Mouse (Mus musculus) mouse trophoblast stem cell (cell line): ENCODE results near the gene Hdac9.

Experiments
- in situ Hi-C, 2 experiments: fragments of 300-500 bp; cut with MseI, MboI; formaldehyde crosslinking; loops; 2 replicates in 1 of 2; 3 replicates in 1 of 2; pipeline ENCODE4 v1.15.1; 2025

The Hdac9 gene

DNA sequence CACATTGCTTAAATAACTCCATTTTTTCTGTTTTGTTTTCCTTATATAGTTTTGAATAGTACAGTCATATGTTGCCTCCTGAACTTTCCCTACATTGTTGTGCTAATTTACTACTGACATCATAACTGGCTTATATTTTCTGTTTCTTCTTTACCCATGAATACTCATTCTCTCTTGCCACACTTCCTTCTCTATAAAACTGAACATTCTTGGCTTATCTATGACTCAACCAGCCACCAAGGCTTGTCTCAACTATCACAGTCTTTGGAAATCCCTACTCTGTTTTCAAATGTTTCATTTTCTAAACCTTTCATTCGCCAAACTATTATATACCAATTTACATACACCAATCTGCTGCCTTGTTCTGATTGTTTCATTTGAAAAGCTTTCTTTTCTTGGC is 108.7 kb downstream of the Hdac9 start:
- in situ Hi-C loops, result no loop called here

DNA sequence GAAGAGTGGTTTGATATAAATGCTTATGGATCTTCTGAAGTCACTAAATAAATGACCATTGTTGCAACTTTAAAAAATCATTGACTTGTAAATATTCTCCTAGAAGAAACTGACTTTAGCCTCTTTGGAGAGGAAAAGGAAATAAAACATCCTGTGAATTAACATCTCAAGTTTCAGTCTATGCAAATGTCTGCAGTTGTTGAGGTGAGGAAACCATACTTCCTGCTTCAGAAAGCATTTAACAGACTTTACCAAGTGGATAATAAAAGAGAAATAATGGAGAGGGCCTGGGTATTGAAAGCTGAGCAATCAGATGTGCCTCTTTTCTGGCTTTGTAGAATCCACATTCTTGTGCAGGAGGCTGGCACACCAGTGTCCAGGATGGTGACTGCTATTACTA is 110.4 kb downstream of the Hdac9 start:
- in situ Hi-C loops, result no loop called here

DNA sequence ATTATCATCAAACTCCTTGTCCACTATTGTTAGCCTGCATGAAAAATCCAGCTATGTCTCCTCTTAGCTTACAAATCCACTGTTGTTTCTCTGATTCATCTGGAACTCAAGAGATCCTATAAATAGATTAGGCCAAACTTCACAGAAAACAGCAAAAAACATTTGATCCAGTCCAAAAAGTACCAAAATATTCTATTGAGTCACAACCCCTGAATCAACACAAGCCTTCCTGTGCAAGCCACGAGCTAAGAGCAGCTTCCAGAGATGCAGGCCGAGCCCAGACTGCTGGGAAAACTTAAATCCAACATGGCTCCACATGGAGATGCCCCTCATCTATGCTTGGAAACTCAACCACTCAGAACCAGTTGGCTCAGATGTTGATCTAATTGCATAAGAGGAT is 113.2 kb downstream of the Hdac9 start:
- in situ Hi-C loops, result no loop called here

DNA sequence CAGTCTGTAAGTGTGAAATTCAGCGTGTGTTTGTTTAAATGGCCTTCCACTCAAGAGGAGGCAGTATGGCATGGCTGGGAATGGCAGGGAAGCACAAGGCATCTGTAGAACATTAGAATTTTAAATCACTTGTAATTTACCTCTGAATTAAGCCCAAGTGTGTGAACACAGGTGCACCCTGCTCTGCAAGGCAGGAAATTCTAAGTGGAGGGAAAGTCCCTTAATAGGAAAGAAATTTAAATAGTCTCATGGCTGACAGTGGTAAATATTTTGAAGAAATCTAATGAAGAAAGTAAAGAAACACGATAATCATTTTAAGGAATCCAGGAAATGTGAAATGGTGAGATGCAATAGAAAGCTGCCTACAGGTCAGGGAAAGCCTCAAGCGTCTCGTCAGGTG is 114.6 kb downstream of the Hdac9 start:
- in situ Hi-C loops, result no loop called here

- in situ Hi-C loops, result no loop called here
Measured at GRCm38 (mm10) chr12:34801752-34802151, 115.1 kb downstream of the Hdac9 start.

GRCm38 (mm10) chr12:34797389-34797788 is 119.5 kb downstream of the Hdac9 start:
- in situ Hi-C loops, result no loop called here

DNA sequence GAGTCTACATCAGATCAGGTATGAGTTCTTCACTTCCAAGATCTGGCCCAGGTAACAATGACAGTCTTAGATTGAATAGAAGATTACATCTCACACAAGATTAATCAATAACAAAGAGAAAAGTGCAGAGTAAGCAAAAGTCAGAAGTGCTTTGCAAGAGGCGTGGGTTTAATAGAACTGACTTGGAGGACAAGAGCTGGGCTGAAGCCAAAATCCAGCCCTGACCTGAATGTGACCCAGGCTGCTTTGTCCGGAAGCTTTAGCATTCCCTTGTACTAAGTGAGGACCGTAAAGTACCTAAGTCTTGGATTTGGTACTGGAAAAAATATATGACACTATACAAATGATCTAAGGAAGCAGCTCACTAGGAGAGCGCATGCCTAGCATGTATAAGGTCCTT is 121.4 kb downstream of the Hdac9 start:
- in situ Hi-C loops, result no loop called here

DNA sequence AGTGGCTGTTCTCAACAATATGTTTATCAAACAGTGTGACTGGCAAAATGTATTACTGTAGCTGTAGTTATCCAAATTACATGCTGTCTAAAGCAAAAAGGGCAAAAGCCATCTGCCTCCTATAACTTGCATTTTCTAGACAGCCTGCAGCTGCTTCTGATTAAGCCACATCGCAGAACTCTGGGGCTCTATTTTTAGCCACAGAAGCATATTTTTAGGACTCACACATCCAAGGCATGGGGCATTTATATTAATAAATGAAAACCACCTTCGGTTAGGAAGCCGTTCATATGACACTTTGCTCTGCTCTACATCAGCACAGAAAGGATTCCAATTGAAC is 124.8 kb downstream of the Hdac9 start:
- in situ Hi-C loops, result no loop called here

DNA sequence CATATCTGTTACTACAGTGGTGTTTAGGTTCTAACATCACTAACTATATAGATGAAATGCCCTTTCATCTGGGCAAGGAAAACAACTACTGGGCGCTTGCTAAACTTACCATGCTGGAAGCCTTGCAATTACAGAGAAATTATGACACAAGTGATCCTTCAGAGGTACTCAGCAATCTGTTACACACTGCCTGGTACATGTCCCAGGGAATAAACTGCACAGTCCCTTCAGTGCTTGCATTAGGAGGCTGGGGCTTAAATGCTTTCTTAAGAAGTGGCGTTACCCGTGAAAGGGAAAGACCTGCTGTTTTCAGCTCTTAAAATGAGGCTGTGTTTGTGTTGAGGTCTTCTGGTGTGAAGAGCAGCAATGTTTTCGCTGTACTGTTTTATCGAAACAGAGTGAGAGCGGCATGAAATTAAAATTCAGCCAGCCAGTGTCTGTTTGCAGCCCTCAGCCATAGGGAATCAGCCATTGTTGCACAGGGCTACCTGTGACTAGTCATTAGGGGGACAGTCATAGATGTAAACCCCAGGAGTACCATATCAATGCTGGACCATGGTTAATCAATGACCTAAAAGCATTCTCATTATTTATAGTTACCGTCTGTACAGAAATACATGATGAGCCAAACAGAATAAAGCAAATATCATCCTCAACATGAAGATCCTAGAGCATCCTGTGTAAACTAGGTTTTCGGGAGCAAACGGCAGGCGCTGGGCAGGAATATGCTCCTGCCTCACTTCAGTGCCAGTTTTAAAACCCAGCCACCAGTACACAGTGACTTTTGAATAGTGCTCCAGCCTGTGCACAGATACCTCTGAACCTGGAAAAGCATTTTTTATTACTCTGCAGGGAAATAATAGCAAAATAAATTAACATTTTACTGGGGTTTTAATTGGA is 125.4 kb downstream of the Hdac9 start:
- in situ Hi-C loops, result no loop called here

DNA sequence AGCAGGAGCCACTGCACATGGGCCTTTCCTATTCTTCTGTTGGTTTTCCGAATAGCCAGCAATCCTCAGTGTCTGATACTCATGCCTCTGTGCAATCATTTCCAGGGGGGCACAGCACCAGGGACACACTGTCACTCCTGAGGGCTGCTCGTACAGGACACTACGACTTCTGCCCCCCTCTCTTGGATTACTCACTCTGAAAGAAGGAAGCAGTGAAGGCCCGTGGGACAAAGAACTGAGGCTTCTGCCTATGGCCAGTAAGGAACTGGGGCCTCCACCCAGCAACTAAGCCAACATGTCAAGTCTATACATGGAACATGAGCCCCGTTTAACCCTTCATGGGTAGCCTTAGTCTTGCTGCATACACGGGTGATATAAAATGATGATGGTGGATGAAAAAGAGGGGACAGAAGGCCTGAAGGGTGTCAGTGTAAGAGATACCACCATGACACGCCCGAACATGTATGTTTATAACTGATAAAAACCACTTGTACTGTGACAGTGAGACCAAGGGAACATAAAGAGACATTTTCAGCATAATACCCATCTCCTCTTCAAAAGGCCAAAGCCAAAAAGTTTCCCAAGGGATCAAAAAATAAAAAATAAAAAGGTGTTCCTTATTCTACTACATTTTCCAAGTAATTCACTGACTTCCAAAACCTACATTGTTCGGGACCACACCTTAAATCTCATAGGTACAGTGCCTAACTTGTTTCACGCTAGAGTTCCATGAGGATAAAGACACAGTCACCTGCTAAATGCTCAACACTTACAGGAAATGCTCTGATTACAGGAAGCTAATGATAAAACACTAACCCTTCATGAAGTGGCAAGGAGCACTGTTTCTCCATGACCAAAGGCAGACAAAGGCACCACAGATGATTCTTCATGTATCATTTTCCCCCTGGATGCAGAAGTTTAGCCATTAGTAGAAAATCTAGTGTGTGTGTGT is 127.6 kb downstream of the Hdac9 start:
- in situ Hi-C loops, result no loop called here

DNA sequence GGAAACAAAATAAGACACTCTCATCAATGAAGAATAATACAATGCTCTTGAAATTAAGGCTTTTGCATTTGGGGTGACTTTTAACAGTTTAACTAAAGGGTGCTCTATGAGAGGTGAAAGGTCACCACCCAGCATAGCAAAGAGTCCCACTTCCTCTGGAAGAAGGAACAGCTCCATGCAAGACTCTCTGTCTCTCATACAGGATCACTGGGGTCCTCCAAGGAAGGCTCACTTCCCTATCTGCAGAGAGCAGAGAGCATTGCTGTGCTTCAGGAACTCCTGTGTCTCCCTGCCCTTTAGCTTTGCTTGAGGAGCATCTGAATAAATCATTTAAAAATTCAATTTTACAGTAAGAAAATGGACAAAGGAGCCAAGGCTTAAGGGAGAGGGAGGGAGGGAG is 129.5 kb downstream of the Hdac9 start:
- in situ Hi-C loops, result no loop called here

- in situ Hi-C loops, result no loop called here
Measured at GRCm38 (mm10) chr12:34783574-34783973, 133.3 kb downstream of the Hdac9 start.

GRCm38 (mm10) chr12:34779368-34779957 is 137.4 kb downstream of the Hdac9 start:
- in situ Hi-C loops, result no loop called here

- in situ Hi-C loops, result no loop called here
Measured at GRCm38 (mm10) chr12:34776170-34776569, 140.7 kb downstream of the Hdac9 start.

GRCm38 (mm10) chr12:34774071-34774470 is 142.8 kb downstream of the Hdac9 start:
- in situ Hi-C loops, result no loop called here

DNA sequence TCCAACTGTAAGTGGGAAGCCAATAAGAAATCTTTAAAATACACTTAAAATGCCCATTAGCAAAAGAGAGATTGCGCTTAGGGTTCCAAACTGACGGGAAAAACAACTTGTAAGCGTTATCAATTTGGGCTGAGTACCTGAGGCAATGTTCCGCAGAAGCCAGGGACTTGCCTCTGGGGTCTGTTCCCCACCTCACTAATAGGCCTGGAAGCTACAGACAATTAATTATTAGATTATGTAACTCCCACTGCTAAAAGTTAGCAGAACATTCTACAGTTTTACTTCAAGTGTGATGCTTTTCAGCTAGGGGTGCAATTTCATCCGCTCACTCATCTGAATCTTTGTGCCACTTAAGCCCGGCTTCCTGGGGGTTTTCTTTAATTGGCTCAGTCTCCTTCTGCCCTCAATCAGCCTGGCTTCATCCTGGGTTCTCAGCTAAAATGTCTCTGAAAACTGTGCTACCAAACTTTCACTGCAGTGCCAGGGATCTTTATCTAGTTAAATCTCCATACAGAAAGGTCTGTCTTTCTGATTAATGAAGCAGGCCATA is 149.6 kb downstream of the Hdac9 start:
- in situ Hi-C loops, result no loop called here

GRCm38 (mm10) chr12:34747266-34747665 is 169.6 kb downstream of the Hdac9 start:
- in situ Hi-C loops, result no loop called here

GRCm38 (mm10) chr12:34725204-34725603 is 191.7 kb downstream of the Hdac9 start:
- in situ Hi-C loops, result no loop called here

DNA sequence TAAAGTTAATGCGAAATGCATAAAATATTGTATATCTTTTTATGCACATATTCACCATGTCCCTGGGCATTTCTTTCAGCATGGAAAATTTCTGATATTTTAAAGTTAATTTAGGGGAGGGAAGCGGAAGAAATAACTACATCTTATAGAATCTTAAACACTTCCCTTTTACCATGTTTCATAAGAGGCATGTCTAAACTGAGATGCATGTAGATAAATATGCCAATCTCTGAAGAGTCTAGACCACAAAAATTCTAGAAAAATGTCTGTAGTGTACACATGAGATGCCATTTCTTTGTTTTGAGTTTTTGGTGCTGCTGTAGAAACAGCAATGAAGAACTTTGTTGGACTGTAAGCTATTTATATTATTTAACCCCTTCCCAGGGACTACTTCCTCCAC is 192.6 kb downstream of the Hdac9 start:
- in situ Hi-C loops, result no loop called here

DNA sequence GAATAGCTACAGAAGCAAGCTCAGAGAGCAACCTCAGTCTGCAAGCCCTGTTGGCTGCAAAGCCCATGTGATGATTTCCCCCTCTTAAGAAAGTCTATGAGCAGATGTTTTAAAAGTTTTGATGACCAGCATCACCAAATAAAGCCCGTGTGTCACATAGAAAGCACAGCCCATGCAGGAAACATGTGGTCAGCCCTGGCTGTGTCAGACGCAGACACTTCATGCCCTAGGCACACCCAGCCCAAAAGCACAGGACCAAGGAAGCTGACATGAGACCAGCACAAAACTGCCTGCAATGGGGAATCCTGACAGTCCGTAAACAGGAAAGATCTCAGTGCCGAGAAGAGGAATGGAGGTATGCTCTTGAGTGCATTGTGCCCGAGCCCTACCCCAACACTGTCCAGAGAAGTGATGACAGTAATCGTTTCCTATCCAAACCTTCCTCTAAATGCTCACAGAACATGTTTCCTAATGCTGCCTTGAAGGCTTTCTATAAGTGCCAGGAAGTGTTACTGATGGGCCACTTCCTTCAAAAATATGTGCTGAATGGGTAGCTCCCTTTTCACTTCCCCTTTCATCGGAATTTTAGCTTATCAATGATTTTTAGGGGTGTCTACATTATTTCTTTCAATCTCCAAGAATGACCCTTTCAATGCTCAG is 193.9 kb downstream of the Hdac9 start:
- in situ Hi-C loops, result no loop called here

GRCm38 (mm10) chr12:34720906-34721305 is 196.0 kb downstream of the Hdac9 start:
- in situ Hi-C loops, result no loop called here
